Mouse (Mus musculus) lung, postnatal 14 days (tissue): Measurements from ENCODE around the gene Rab5c.

Experiments
- DNase-seq: peaks from one replicate; pipeline ENCODE4 v3.0.0; 2021

The Rab5c gene

DNA sequence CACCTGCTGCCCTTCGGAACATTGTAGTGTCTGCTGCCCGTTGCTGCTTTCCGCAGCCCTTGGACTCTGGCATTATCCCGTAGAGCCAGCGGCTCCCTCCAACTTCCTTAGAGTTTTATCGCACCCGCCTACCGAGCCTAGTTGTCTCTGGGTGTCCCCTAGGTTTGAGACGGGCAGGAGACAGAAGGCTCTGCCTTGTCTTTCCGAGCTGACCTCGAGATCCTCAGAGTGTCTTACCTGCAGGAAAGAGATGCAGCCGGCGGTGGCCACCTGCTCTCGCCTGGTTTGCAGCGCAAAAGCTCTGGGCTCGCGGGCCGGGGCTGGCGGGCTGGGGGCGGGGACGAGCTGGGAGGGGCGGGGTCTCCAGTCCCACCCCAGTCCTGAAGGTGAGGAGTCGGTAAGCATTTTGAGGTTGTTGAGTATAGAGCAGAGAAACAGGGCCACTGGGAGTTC is 45.8 kb downstream of the Rab5c start, which contains the start of gene Zfp385c:
Gene Zfp385c (minus strand): TSS at position 292 of the 453 bp plus-strand sequence.
- DNase-seq: no peak

DNA sequence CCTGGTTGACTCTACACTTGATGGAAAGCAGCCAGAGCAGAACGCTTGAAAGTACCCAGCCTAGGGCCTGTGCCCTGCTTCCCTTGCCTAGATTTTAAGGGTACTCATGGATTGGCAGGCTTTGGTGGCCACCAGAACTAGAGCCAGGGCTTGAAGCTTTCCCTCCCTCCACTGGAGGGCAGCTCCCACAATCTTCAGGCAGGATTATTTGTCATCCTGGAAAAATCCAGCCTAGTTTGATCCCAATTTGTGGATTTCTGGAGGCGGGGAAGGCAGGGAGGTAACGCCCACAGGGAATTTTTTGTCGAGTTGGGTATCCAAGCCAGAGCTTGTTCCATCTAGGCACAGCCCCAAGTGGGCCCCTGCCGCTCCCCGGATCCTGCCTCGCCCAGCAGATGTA is 47.6 kb downstream of the Rab5c start:
- DNase-seq: no peak

DNA sequence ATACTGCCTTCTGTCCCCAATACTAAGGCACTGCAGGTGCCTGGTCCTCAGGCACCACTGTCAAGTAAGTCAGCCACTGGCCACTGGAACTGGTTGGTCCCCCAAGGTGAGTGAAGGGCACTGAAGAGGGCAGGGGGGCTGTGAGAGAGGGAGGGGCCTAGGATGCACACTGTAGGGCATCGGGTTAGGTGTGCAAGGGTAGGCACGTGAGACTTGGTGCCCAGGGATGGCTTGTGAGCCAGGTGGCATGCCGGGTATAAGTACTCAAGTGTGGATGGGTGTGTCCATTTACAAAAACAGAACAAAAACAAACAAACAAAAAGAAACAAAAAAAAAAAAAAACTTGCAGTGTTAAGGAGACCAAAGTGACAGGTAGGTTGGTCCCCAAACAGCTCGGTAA is 49.6 kb downstream of the Rab5c start:
- no peak for DNase-seq

DNA sequence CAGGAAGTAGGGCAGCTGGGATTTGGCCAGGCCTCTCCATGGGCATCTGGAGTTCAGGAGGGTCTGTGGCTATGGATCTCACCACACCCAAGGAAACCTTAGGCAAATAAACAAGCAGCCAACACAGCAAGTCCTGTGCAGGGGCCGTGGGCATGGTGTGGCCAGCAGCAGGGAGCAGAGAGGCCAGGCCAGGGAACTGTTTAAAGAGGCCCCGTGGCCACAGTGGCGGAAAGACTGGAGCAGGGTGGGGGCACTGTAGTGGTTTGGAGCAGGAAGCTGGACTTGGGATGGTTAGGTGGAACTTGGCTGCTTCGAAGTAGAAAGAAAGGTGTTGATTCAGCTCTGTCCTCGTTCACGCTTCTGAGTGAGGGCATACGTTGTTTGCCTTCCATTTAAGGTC is 50.8 kb downstream of the Rab5c start:
- DNase-seq: no peak

GRCm38 (mm10) chr11:100685371-100685770 is 52.6 kb downstream of the Rab5c start:
- no peak for DNase-seq

DNA sequence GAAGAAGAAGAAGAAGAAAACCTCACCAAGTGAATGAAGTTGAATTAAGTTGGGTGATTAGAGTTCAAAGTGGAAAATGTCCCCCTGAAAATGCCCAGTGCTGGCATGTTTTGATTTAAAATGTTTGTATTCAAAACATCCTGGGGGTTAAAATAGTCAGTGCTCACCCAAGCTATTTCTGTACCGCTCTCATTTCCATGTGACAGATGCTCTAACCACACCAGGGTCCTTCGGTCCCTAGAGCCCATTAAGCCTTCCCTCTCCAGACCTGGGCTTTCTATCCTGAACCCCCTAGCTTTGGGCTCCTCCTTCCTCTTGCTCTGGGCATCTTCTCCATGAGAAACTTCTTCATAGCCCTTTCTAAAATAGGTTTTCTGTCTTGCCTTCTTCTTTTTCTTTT is 53.9 kb downstream of the Rab5c start:
- no peak for DNase-seq

DNA sequence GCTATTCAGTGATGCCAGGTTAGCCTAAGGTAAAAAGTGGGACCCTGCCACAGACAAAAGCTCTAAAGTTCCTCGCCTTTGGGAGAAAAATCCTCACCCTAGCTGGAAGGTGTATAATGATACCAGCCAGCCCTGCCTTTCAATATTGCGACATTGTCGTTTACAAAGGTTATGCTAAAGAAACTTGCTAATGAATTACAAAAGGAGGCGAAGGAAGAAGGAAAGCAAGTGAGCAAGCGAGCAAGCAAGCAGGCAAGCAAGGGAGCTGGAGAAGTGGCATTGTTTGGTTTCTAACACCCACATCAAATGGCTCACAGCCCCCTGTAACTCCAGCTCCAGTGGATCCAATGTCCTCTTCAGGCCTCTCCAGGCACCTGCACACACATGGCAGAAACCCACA is 55.5 kb downstream of the Rab5c start:
- DNase-seq: no peak

GRCm38 (mm10) chr11:100681826-100682225 is 56.2 kb downstream of the Rab5c start:
- no peak for DNase-seq

- DNase-seq: no peak
Observed at GRCm38 (mm10) chr11:100677810-100678209, 60.2 kb downstream of the Rab5c start.

- DNase-seq: peak; percentile 48
Observed at GRCm38 (mm10) chr11:100673169-100673568, 64.8 kb downstream of the Rab5c start.

DNA sequence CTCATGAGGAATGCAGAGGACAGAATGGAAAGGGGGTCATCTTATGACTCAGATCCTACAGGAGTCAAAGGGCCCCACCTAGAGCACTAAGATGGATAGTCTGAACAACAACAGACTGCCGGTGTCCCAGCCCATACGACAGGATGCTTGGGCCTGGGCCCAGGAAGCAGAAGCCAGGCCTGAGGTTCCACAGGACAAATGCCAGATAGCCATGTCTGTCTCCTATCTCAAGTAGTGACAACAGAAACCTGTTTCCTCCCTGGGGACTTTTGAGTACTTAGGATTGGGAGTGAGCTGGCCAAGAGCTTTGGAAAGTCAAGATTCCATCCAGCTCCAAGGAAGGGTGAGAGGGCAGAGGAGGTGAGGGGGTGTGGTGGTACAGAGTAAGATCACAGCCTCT is 66.1 kb downstream of the Rab5c start:
- DNase-seq: no peak

DNA sequence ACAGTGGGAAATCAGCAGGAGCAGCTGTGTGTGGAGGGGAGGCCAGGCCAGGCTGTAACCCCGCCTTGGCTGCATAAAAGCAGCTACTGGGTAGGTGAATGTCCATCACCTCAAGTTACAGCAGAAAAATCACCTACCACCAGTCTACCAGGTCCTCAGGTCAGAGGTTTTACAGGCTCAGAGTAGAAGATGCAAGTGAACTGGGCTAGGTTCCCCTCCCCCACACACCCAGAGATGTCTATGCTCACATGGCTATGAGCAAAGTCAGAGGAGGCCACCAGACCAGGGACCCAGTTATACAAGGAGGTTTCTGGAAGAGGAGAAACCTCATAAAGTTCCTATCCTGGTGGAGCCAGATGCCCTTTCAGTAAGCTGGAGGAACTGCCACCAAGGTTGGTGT is 67.0 kb downstream of the Rab5c start:
- DNase-seq: no peak
